Mouse (Mus musculus) G1E-ER4 (cell line): ENCODE results near the gene Heg1. TPM values are rescaled to one million over a fixed set of nuclear protein-coding genes. Genes with fewer than 3 reads are reported as not detected.

ENCODE experiments used
- GATA1 ChIP-seq: IDR thresholded peaks from one replicate; pipeline ENCODE4 v1.8.0; 2012; ENCODE audit warnings: low read length, inconsistent platforms
- polyA plus RNA-seq: library from polyadenylated mRNA; stranded (reverse); fragments of >175 nt; gene quantifications from 2 replicates; pipeline ENCODE4 v1.2.3, GENCODE M21; 2012

Heg1 gene
- polyA plus RNA-seq, 1 experiment = 2.7 TPM

DNA sequence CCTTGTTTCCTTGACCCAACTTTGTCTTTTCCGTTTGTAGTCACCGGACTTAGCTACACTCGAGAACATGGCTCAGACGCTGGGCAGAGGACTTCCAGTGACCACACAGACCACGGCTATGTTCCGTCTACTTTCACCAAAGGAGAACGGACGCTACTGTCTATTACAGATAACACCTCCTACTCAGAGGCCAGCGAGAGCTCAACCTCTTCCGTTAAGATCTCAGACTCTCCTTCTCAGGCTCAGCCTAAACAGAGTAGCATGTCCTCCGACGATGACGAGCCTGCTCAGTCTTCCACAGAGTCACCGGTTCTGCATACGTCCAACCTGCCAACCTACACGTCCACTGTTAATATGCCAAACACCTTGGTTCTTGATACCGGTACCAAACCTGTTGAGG is 42.1 kb downstream of the Heg1 start:
- no peak for TF ChIP-seq GATA1

DNA sequence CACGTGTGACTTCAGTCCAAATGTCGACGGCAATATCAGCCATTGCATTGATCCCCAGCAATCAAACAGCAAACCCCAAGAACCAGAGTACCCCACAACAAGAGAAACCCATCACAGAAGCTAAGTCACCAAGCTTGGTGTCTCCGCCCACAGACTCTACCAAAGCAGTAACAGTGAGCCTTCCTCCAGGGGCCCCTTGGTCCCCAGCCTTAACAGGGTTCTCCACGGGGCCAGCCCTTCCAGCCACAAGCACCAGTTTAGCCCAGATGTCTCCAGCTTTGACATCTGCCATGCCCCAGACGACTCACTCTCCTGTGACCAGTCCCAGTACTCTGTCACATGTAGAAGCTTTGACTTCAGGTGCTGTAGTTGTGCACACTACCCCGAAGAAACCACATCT is 42.7 kb downstream of the Heg1 start:
- TF ChIP-seq GATA1 = no peak

DNA sequence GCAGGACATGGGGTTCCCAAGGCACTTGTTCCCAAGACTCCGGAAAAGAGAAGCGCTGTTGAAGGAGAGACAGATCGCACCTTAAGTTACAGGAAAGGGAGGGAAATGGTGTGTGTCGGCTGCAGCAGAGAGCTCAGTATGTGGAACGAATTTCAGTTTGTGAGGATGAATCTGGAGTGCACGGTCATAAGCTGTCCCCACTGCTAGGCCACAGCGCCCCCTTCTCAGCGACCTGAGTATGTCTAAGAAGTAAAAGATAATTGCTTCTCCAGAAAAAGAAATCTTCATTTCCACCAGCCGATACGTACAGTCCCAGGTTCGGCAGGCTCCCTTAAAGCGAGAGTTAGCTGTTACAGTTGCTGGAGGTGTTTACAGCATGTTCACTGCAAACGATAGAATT is 44.3 kb downstream of the Heg1 start:
- no peak for TF ChIP-seq GATA1

DNA sequence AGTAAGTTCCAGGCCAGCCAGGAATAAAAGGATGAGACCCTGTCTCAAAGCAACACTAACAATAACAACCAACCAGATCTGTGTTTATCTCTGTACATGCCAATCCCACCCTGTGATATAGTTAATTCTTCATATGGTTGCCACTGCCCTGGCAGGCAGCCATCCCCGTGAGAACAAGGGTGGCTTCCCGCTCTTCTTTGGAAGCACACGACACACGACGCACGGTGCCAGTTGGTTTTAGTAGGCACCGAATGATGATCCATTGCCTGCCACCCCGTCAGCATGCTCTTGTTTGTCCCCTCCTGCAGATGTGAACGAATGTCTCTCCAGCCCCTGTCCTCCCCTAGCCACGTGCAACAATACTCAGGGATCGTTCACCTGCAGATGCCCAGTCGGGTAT is 47.1 kb downstream of the Heg1 start:
- no peak for TF ChIP-seq GATA1

DNA sequence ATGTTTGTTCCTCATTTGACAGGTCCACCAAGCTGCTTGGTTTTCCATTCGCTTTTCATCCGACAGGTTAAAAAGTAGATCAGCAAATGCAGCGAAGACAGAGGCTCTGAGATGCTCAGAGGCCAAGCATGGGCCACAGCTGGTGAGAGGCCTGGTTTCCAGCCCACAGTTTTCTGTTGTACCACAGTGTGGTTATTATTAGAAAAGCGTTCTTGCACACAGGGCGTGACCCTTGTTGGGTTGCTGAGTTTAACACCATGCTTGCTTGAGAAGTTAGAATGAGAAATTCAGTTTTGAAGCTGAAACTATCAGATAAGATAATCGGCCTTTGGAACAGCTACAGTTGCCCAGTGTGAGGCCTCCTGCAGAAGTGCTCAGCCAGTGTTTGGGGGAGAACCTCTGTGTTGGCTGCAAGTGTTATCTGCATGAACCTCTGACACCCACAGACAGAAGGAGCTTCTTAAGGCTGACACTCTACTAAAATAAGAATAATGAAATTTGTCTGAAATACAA is 48.1 kb downstream of the Heg1 start:
- peak; percentile 67 for TF ChIP-seq GATA1

DNA sequence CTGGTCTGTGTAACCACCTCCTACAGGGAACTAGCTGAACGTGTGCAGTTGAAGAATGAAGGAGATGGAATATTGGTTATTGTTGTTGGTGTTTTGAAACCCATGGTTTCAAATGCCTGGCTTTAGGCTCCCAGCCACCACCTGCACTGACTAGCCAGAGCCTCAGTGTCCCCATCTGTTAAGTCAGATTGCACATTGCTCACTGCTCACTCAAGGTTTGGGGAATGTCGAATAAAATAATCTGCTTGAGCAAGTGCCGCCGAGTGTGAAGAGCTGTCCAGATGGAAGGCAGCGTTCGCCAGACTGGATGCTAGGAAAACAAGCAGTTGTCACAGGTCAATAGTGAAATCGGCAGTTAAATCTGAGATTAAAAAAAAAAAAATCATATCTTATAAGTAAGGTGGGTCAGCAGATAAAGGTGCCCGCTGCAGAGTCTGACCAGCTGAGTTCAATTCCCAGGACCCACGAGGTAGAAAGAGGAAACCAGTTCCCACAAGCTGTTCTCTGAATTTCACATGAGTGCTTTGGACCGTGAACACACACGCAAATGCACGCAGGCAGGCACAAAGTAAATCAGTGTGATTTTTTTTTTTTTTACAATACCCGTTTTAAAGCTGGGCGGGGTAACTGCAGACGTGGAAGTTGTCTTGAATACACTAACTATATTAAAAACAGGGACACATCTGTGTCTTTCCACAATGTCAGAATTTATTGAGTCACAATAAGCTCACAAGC is 48.8 kb downstream of the Heg1 start:
- TF ChIP-seq GATA1 = no peak

DNA sequence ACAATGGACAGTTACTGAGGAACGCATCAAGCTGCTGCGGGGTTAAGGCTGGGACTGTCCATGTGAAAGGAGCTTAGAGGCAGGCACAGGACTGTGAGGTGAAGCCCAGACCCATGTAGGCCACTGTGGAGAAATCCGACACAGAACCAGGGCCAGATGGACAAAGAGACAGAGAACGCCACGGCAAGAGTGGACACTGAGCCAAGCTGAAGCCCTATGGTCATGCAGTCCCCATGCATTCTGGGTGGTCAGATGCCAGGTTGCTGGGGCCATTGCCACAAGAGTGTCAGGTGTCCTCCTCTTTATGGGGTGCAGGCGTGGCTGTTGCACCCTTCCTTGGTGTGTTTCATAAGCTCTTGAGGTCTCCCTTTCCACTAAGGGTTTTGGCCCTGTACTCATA is 49.7 kb downstream of the Heg1 start:
- TF ChIP-seq GATA1 = no peak

DNA sequence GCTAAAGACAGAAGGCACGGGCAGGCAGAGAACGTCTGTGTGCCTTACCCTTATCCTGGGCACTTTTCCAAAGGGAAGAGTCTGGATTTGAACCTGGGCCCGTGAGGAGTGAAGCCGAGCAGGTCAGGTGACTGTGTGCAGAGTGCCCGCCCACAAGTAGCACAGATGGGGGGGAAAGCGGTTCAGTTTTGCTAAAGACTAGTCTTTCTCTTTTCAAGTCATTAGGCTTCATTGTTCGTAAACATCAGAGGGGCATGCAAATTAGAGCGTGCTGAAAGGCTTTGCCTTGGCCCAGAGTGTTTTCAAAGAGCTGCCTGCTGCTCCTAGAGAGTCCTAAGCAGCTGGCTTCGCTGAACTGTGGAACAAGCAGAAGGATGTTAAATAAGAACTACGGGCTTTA is 50.4 kb downstream of the Heg1 start:
- TF ChIP-seq GATA1 = no peak

DNA sequence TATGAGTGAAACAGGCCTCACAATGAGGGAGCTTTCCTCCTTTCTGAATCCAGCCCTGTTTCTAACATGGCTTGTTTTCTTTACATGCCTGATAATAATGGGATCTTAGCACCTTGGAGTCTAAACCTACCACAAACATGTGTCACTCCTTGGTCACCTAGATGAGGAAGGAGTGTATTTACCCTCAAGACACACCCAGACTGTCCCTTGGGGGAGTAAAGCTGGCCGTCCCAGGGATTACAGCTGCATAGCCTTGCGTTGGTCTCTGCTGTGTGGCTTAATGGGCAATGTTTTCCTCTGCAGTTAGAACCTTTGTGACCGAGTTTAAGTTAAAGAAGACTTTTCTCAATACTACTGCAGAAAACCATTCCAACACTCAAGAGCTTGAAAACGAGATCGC is 51.1 kb downstream of the Heg1 start:
- TF ChIP-seq GATA1 = no peak

DNA sequence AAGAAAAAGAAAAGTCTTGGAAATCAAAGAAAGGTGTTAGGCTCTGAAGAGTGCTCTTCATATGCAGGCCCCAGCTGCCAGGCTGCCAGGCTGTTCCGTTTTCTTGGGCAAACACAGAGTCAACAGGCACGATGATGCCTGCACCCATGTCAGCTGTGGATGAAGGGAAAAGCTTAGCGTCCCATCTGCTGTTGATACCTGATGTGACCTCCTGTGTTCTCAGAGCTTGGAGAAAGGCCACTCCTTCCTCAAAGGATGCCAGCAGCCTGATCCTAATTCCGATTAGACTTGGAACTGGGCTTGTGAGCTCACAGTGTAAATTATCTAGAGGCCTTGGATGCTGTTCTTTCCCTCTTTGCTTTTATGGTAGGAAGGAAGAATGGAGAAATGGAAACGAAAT is 51.6 kb downstream of the Heg1 start:
- no peak for TF ChIP-seq GATA1

DNA sequence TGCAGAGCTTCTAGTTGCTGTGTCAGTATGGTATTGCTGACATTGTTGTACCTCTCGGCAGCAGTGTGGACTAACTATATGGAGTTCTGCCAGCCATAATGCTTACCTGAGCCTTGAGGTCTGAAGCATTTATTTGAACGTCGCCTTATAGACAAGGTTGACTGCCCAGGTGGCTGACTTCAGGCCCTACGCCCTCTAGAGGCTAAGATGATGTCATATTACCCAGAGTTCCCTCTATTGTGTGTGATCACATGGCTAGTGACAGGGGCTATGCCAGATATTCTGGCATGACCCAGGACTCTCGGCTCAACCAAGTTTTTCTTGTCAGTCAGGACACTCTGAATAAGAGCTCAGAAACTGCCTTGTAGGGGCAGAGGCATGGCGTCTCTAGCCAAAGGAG is 52.6 kb downstream of the Heg1 start:
- TF ChIP-seq GATA1 = no peak

DNA sequence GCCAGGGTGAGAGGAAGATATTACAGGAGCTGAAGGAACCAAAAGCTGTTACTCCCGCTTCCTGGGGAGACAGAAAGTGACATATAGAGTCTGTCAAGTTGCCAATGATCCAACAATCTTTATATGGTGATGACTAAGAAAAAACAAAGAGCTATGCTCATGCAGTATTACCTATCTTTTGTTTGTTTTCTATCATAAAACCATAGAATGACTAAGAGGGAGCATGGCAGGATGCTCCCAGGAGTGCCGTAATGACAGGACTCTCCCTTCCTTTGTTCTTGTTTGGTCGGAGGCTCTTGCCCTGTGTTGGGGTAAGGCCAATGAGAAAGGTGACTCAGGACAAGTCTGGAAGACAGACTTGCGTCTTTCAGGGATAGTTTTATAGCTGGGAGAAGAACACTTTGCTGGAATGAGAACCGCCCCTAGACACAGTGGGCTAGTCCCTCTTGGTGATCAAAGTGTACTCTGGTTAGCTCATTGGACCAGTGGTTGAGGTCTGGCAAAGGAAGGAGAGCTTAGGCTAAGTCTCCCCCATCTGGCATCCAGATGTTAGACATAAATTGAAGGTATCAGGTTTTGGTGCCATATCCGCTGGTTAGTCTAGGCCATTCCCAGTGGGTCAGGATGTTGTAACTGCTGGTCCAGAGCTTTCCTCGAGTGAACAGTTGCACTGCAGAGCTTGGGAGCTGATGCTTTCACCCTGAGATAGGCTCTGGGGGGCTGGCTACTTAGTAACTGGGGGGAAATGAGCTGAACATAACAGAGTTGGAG is 55.0 kb downstream of the Heg1 start:
- TF ChIP-seq GATA1 = no peak

DNA sequence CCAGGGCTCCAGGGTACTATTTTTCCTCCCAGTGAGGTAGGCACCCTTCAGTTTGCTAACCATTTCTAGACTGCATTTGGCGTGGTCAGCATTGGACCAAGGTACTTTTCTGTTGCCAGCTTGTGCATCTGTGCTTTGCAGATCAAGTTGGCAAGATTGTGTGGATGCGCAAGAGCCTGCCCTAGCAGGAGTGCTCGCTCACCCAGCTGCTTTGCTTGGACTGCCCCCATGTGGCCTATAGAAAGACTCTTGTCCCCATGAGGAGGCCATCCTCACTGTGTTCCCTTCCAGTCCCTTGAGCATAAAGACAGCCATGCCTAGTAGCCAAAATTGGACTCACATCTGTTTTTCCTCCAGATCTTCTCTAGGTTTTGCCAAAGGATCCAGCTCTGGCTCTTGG is 55.6 kb downstream of the Heg1 start:
- TF ChIP-seq GATA1 = no peak

DNA sequence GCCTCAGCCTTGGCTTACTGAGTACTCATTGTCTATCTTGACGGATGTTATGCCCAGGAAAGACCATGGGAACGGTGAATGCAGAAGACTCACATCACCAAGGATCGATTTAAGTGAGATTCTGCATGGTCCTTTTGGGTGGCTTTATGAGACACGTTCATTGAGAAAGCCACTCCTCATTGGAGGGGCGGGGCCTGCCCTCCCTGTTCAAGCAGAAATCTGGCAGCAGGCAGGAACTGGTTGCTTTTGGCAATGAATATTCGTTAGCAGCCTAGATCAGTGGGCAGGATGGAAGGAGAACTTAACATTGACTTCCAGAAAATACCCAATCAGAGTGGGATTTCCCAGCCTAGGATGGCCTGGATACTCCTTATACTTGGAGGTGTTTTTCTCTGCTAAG is 56.2 kb downstream of the Heg1 start:
- no peak for TF ChIP-seq GATA1

DNA sequence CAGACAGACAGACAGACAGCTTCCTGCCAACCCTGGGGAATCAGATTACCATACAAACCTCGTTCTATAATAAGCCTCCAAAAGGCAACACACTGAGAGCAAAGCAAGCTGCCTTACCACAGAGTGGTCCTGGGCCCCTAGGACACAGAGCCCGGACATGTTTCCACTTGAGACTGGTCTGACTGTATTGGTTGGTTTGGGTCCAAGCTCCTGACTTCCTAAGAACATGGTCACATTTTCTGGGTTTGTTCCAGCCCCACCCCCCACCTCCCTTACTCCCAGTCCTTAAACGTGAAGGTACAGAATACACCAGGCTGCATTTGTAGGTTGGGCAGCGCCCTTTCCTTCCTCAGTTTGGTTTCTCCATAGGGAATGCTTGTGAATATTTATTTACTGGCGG is 57.6 kb downstream of the Heg1 start:
- TF ChIP-seq GATA1 = no peak

DNA sequence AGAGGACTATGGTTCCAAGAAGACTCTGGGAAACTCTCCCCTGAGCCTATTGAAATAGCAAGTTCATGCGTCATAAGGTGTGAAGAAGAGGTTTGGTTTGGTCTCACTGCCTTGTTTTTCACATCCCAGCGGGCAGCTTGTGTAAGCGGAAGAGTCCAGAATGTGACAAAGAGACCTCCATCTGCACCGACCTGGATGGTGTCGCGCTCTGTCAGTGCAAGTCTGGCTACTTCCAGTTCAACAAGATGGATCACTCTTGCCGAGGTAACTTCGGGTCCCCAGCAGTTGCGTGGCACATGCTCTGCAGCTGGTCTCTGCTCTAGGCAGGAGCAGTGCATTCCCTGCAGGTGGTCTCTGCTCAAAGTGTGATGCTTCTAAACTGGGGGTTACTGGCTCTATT is 58.1 kb downstream of the Heg1 start:
- no peak for TF ChIP-seq GATA1
